Mouse (Mus musculus): Measurements from ENCODE around the gene Ubap1l. TPM values are rescaled to one million over a fixed set of nuclear protein-coding genes. Genes with fewer than 3 reads are reported as not detected.
A peak's percentile ranks its signal among the peaks of the same experiment; 100 is the strongest.

Ubap1l gene
- total and polyA plus RNA-seq, 2 experiments, result 0.12 to 0.18 TPM

GRCm38 (mm10) chr9:65407861-65408260 is 47.0 kb downstream of the Ubap1l start:
- H3K9ac ChIP-seq (ENCODE audit: low read depth, low read length), result no peak overlapping the region

GRCm38 (mm10) chr9:65408871-65409295 is 48.0 kb downstream of the Ubap1l start:
- Histone ChIP-seq H3K4me3 (ENCODE audit: insufficient read depth, low read depth, low read length) (no peak overlapping the region), H3K36me3 (ENCODE audit: control insufficient read depth, insufficient read depth, low read length) (no peaks in the 10 kb centered on the region), H3K9ac (ENCODE audit: low read depth, low read length) (no peak overlapping the region), H3K27ac (replicated peaks; ENCODE audit: insufficient read depth, low read depth, low read length) (no peak overlapping the region), H3K27me3 (ENCODE audit: control insufficient read depth, insufficient read depth, low read length) (no peaks in the 10 kb centered on the region), H3K79me2 (ENCODE audit: control insufficient read depth, insufficient read depth, low read length) (no peaks in the 10 kb centered on the region), H3K4me1 (ENCODE audit: control insufficient read depth, insufficient read depth, low read length) (peaks cover 2% of the 10 kb centered on the region; the same call in 1 of the 2 replicates)
- WGBS, result 14% methylated on average over 5 of the region's 5 CpGs
- TF ChIP-seq POLR2A (IDR thresholded peaks at IDR 0.05; ENCODE audit: extremely low read depth, insufficient read depth, low read length), result no peak
- no peak for TF ChIP-seq CTCF (IDR thresholded peaks at IDR 0.05; ENCODE audit: low read depth, low read length)
- peak; percentile 86 for DNase-seq (ENCODE audit: extremely low read depth, low read depth, low spot score)

More at GRCm38 (mm10) chr9:65407861-65408260, 47.0 kb downstream of the Ubap1l start:
- TF ChIP-seq POLR2A (IDR thresholded peaks at IDR 0.05; ENCODE audit: extremely low read depth, insufficient read depth, low read length) (no peak), CTCF (IDR thresholded peaks at IDR 0.05; ENCODE audit: low read depth, low read length) (no peak)
- H3K4me1 ChIP-seq (ENCODE audit: control insufficient read depth, insufficient read depth, low read length), result peaks cover 2% of the 10 kb centered on the region; the same call in 1 of the 2 replicates
- no peaks in the 10 kb centered on the region for H3K36me3 ChIP-seq (ENCODE audit: control insufficient read depth, insufficient read depth, low read length)
- no peaks in the 10 kb centered on the region for H3K27me3 ChIP-seq (ENCODE audit: control insufficient read depth, insufficient read depth, low read length)
- no peak overlapping the region for H3K27ac ChIP-seq (replicated peaks; ENCODE audit: insufficient read depth, low read depth, low read length)
- no peak for DNase-seq (ENCODE audit: extremely low read depth, low read depth, low spot score)
- no peaks in the 10 kb centered on the region for H3K79me2 ChIP-seq (ENCODE audit: control insufficient read depth, insufficient read depth, low read length)
- H3K4me3 ChIP-seq (ENCODE audit: insufficient read depth, low read depth, low read length), result no peak overlapping the region
- 91% methylated on average over 3 of the region's 3 CpGs for WGBS

GRCm38 (mm10) chr9:65410378-65410777 is 49.5 kb downstream of the Ubap1l start:
- DNase-seq (ENCODE audit: extremely low read depth, low read depth, low spot score), result no peak
- Histone ChIP-seq H3K27ac (replicated peaks; ENCODE audit: insufficient read depth, low read depth, low read length) (no peak overlapping the region), H3K4me1 (ENCODE audit: control insufficient read depth, insufficient read depth, low read length) (peaks cover 2% of the 10 kb centered on the region; the same call in 1 of the 2 replicates), H3K9ac (ENCODE audit: low read depth, low read length) (no peak overlapping the region), H3K4me3 (ENCODE audit: insufficient read depth, low read depth, low read length) (no peak overlapping the region), H3K79me2 (ENCODE audit: control insufficient read depth, insufficient read depth, low read length) (no peaks in the 10 kb centered on the region), H3K27me3 (ENCODE audit: control insufficient read depth, insufficient read depth, low read length) (no peaks in the 10 kb centered on the region), H3K36me3 (ENCODE audit: control insufficient read depth, insufficient read depth, low read length) (no peaks in the 10 kb centered on the region)
- TF ChIP-seq POLR2A (IDR thresholded peaks at IDR 0.05; ENCODE audit: extremely low read depth, insufficient read depth, low read length), result no peak
- TF ChIP-seq CTCF (IDR thresholded peaks at IDR 0.05; ENCODE audit: low read depth, low read length), result no peak
- WGBS, result 91% methylated on average over 8 of the region's 8 CpGs

GRCm38 (mm10) chr9:65411326-65411725 is 50.5 kb downstream of the Ubap1l start:
- Histone ChIP-seq H3K9ac (ENCODE audit: low read depth, low read length) (no peak overlapping the region), H3K27ac (replicated peaks; ENCODE audit: insufficient read depth, low read depth, low read length) (no peak overlapping the region), H3K36me3 (ENCODE audit: control insufficient read depth, insufficient read depth, low read length) (no peaks in the 10 kb centered on the region), H3K4me1 (ENCODE audit: control insufficient read depth, insufficient read depth, low read length) (peaks cover 2% of the 10 kb centered on the region; the same call in 1 of the 2 replicates), H3K4me3 (ENCODE audit: insufficient read depth, low read depth, low read length) (no peak overlapping the region), H3K79me2 (ENCODE audit: control insufficient read depth, insufficient read depth, low read length) (no peaks in the 10 kb centered on the region), H3K27me3 (ENCODE audit: control insufficient read depth, insufficient read depth, low read length) (no peaks in the 10 kb centered on the region)
- TF ChIP-seq CTCF (IDR thresholded peaks at IDR 0.05; ENCODE audit: low read depth, low read length) (no peak), POLR2A (IDR thresholded peaks at IDR 0.05; ENCODE audit: extremely low read depth, insufficient read depth, low read length) (no peak)
- no peak for DNase-seq (ENCODE audit: extremely low read depth, low read depth, low spot score)
- WGBS, result 71% methylated on average over 3 of the region's 3 CpGs

- TF ChIP-seq POLR2A (IDR thresholded peaks at IDR 0.05; ENCODE audit: extremely low read depth, insufficient read depth, low read length) (no peak), CTCF (IDR thresholded peaks at IDR 0.05; ENCODE audit: low read depth, low read length) (no peak)
- H3K27me3 ChIP-seq (ENCODE audit: control insufficient read depth, insufficient read depth, low read length), result no peaks in the 10 kb centered on the region
- H3K79me2 ChIP-seq (ENCODE audit: control insufficient read depth, insufficient read depth, low read length), result no peaks in the 10 kb centered on the region
- no peak overlapping the region for H3K4me3 ChIP-seq (ENCODE audit: insufficient read depth, low read depth, low read length)
- H3K36me3 ChIP-seq (ENCODE audit: control insufficient read depth, insufficient read depth, low read length), result no peaks in the 10 kb centered on the region
- H3K27ac ChIP-seq (replicated peaks; ENCODE audit: insufficient read depth, low read depth, low read length), result no peak overlapping the region
- 0 out of 2 replicates have a peak, but pooled peaks cover 2% of the 10 kb centered on the region for H3K4me1 ChIP-seq (ENCODE audit: control insufficient read depth, insufficient read depth, low read length)
- no peak overlapping the region for H3K9ac ChIP-seq (ENCODE audit: low read depth, low read length)
- no peak for DNase-seq (ENCODE audit: extremely low read depth, low read depth, low spot score)
- WGBS, result 76% methylated on average over 3 of the region's 3 CpGs
Measured at GRCm38 (mm10) chr9:65417738-65418137, 56.9 kb downstream of the Ubap1l start.

- H3K9ac ChIP-seq (ENCODE audit: low read depth, low read length), result no peak overlapping the region
- TF ChIP-seq POLR2A (IDR thresholded peaks at IDR 0.05; ENCODE audit: extremely low read depth, insufficient read depth, low read length), result no peak
- peak; percentile 21; the same call in 1 of the 2 replicates for TF ChIP-seq CTCF (IDR thresholded peaks at IDR 0.05; ENCODE audit: low read depth, low read length)
- peaks cover 4% of the 10 kb centered on the region; the same call in 1 of the 2 replicates for H3K4me1 ChIP-seq (ENCODE audit: control insufficient read depth, insufficient read depth, low read length)
- 87% methylated on average over 3 of the region's 3 CpGs for WGBS
- H3K27ac ChIP-seq (replicated peaks; ENCODE audit: insufficient read depth, low read depth, low read length), result no peak overlapping the region
- H3K79me2 ChIP-seq (ENCODE audit: control insufficient read depth, insufficient read depth, low read length), result no peaks in the 10 kb centered on the region
- no peak for DNase-seq (ENCODE audit: extremely low read depth, low read depth, low spot score)
- no peaks in the 10 kb centered on the region for H3K27me3 ChIP-seq (ENCODE audit: control insufficient read depth, insufficient read depth, low read length)
- H3K36me3 ChIP-seq (ENCODE audit: control insufficient read depth, insufficient read depth, low read length), result no peaks in the 10 kb centered on the region
- H3K4me3 ChIP-seq (ENCODE audit: insufficient read depth, low read depth, low read length), result no peak overlapping the region
Measured at GRCm38 (mm10) chr9:65419633-65420032, 58.8 kb downstream of the Ubap1l start.

All from liver, adult 2 months (tissue).